9 mouse cellular contexts compared by ENCODE assay signal in the genomic region with DNA sequence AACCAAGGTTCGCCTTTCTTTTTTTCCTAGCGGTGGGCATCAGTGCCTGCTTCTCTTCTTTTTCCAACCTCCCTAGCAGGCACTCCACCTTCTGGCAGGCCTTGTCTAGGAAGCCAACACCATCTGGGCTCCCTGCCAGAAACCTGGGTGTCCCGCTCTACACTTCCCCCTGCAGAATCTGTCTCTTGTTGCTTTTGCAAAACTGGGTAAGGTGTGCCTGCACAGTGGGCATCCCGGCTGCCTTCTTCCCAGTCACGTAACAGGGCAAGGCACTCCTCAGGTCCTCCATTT. TPM values are rescaled to one million over a fixed set of nuclear protein-coding genes. Genes with fewer than 3 reads are reported as not detected.
DNase-seq lines count a peak whose midpoint lies in the region; ATAC-seq lines count a peak whose summit lies in the region.
"Had no signal": no experiment of that assay in that cellular context is flagged by ENCODE, and none has a peak within 500 bp of the region (broad histone marks: within the 10 kb centered on the region; RNA-seq: fewer than 3 reads in every experiment).

No protein-coding gene starts in this region.

- H3K27me3 ChIP-seq in hindbrain, embryonic 13.5 days, result no peaks in the 10 kb centered on the region
- H3K27me3 ChIP-seq: hindbrain, embryonic 15.5 days had no signal

- 40% methylated on average over 5 of the region's 5 CpGs for WGBS in hindbrain, embryonic 13.5 days

- H3K36me3 ChIP-seq in hindbrain, embryonic 13.5 days, result no peaks in the 10 kb centered on the region
- H3K36me3 ChIP-seq: hindbrain, embryonic 15.5 days had no signal

- no peak overlapping the region for H3K4me3 ChIP-seq in hindbrain, embryonic 13.5 days
- H3K4me3 ChIP-seq: hindbrain, embryonic 15.5 days had no signal

- no peak overlapping the region for H3K9ac ChIP-seq in hindbrain, embryonic 13.5 days
- H3K9ac ChIP-seq: hindbrain, embryonic 15.5 days had no signal

- no peak overlapping the region for H3K4me2 ChIP-seq in hindbrain, embryonic 13.5 days
- H3K4me2 ChIP-seq: hindbrain, embryonic 15.5 days had no signal

- H3K4me1 ChIP-seq in hindbrain, embryonic 13.5 days (replicated peaks), result peaks cover 4% of the 10 kb centered on the region; the same call in 1 of the 2 replicates

- no peaks in the 10 kb centered on the region for H3K9me3 ChIP-seq in hindbrain, embryonic 13.5 days
- H3K9me3 ChIP-seq: hindbrain, embryonic 15.5 days had no signal

- peak; percentile 40 for DNase-seq in layer of hippocampus, adult 9-11 months
- no peak for DNase-seq in layer of hippocampus, adult 11-12 months (ENCODE audit: low spot score)
- DNase-seq in MEL-GATA-1-ER (ENCODE audit: extremely low read depth, low read depth), result peak; percentile 61
- DNase-seq in cerebellum, postnatal 25 days, result peak; percentile 92 to 95
- peak; percentile 80 for DNase-seq in kidney, adult 9 months
- peak; percentile 54 to 58 for DNase-seq in right cerebral cortex, adult 2 months (ENCODE audit: low spot score in 2 of 2)
- DNase-seq in thymus, postnatal 25 days, result no peak

- ATAC-seq in hindbrain, embryonic 13.5 days (ENCODE audit: low FRiP score), result no peak

- no peak overlapping the region for H3K27ac ChIP-seq in hindbrain, embryonic 13.5 days
- H3K27ac ChIP-seq: hindbrain, embryonic 15.5 days had no signal

RNA-seq across cellular contexts. Expression of a gene that starts 11.5 kb away (rescaled TPM):
- 5.3 and 5.4 TPM in 2 replicates for polyA plus RNA-seq in hindbrain, embryonic 13.5 days (2015; fragmentation: Nextera tagmentation; extraction: Ambion mirVana)

RNA-seq across cellular contexts. Expression of a gene that starts 14.7 kb away (rescaled TPM):
- polyA plus RNA-seq in hindbrain, embryonic 13.5 days (2015; fragmentation: Nextera tagmentation; extraction: Ambion mirVana), result 1.1 and 1.4 TPM in 2 replicates

Comparison
In these comparisons a context has a peak if more than half of its experiments do, and no peak if none do; other contexts are left out.
1. DNase-seq: peak in layer of hippocampus, adult 9-11 months (single experiment), MEL-GATA-1-ER (single experiment), cerebellum, postnatal 25 days (2 of 2), kidney, adult 9 months (single experiment) and right cerebral cortex, adult 2 months (2 of 2); none in layer of hippocampus, adult 11-12 months (single experiment) and thymus, postnatal 25 days (single experiment).